Mouse (Mus musculus) cerebellum, postnatal 14 days (tissue): ENCODE results near the gene Olfr1046.
"Not testable (repeated sequence)": the region's sequence is repeated elsewhere in the genome, so short reads cannot be mapped to it uniquely, and the experiment has no call there.

Source experiments
- DNase-seq, 2 experiments: peaks; one replicate each; pipeline ENCODE4 v3.0.0; 2021; ENCODE audit warnings: mixed read lengths in 2 of 2

Gene Olfr1046

GRCm38 (mm10) chr2:86219214-86219613 lies at the start of gene Olfr1046:
Gene Olfr1046 (minus strand): TSS chr2:86219314.
- no peak for DNase-seq

- not testable (repeated sequence) for DNase-seq
These were observed 39.1 kb upstream of the Olfr1046 start, which contains the start of gene Olfr1049 for GRCm38 (mm10) chr2:86258228-86258627. Gene Olfr1049 (minus strand): TSS chr2:86258328.

GRCm38 (mm10) chr2:86240189-86240588 lies 21.1 kb upstream of the Olfr1046 start, which contains the start of gene Olfr1048:
Gene Olfr1048 (minus strand): TSS chr2:86240289.
- no peak for DNase-seq

- no peak for DNase-seq
These were observed 12.2 kb upstream of the Olfr1046 start, which contains the start of gene Olfr1047 for GRCm38 (mm10) chr2:86231301-86231700. Gene Olfr1047 (minus strand): TSS chr2:86231401.

- no peak for DNase-seq
These were observed 16.2 kb downstream of the Olfr1046 start, which contains the start of gene Olfr1045 for GRCm38 (mm10) chr2:86202909-86203308. Gene Olfr1045 (minus strand): TSS chr2:86203009.

GRCm38 (mm10) chr2:86195863-86196262 lies 23.3 kb downstream of the Olfr1046 start:
- no peak for DNase-seq

GRCm38 (mm10) chr2:86185583-86185982 lies 33.5 kb downstream of the Olfr1046 start, which contains the start of gene Olfr52:
Gene Olfr52 (minus strand): TSS chr2:86185683.
- DNase-seq, result no peak

- DNase-seq, result no peak
These were observed 39.2 kb downstream of the Olfr1046 start for GRCm38 (mm10) chr2:86179950-86180349.

- DNase-seq, result no peak
These were observed 41.4 kb downstream of the Olfr1046 start, which contains the start of gene Olfr1044 for GRCm38 (mm10) chr2:86177720-86178119. Gene Olfr1044 (minus strand): TSS chr2:86177820.

GRCm38 (mm10) chr2:86175422-86175821 lies 43.7 kb downstream of the Olfr1046 start:
- DNase-seq, result not testable (repeated sequence)

GRCm38 (mm10) chr2:86167422-86167821 lies 51.7 kb downstream of the Olfr1046 start, which contains the start of gene Olfr1043:
Gene Olfr1043 (minus strand): TSS chr2:86167522.
- DNase-seq, result no peak
